Mouse (Mus musculus) intestine, embryonic 15.5 days (tissue): Measurements from ENCODE around the gene Hc. TPM values are rescaled to one million over a fixed set of nuclear protein-coding genes. Genes with fewer than 3 reads are reported as not detected.
A peak's percentile ranks its signal among the peaks of the same experiment; 100 is the strongest.

Experiments
- ATAC-seq: fragments of 200-750 bp; cut with Nextera tagmentation; 2 replicates; pipeline ENCODE4 v1.8.0; 2017; ENCODE audit warnings: moderate TSS enrichment, moderate library complexity
- H3K27ac ChIP-seq: fragments of 300-500 bp; sonication (generic); 2 replicates; pipeline ENCODE4 v1.5.1; 2015; ENCODE audit warnings: mild to moderate bottlenecking, inconsistent platforms
- H3K27me3 ChIP-seq: fragments of 300-500 bp; sonication (generic); replicated peaks from 2 replicates; pipeline ENCODE4 v1.6.1; 2015; ENCODE audit warnings: inconsistent platforms
- H3K36me3 ChIP-seq: fragments of 300-500 bp; sonication (generic); 2 replicates; pipeline ENCODE4 v1.6.1; 2015; ENCODE audit warnings: inconsistent platforms
- H3K4me1 ChIP-seq: fragments of 300-500 bp; sonication (generic); replicated peaks from 2 replicates; pipeline ENCODE4 v1.6.1; 2015; ENCODE audit warnings: inconsistent platforms
- H3K4me2 ChIP-seq: fragments of 300-500 bp; sonication (generic); replicated peaks from 2 replicates; pipeline ENCODE4 v1.6.1; 2015; ENCODE audit warnings: mild to moderate bottlenecking, inconsistent platforms
- H3K4me3 ChIP-seq: fragments of 300-500 bp; sonication (generic); replicated peaks from 2 replicates; pipeline ENCODE4 v1.5.1; 2015; ENCODE audit warnings: inconsistent platforms
- H3K9ac ChIP-seq: fragments of 300-500 bp; sonication (generic); 2 replicates; pipeline ENCODE4 v1.6.1; 2015; ENCODE audit warnings: inconsistent platforms
- H3K9me3 ChIP-seq: fragments of 300-500 bp; sonication (generic); 2 replicates; pipeline ENCODE4 v1.6.1; 2016; ENCODE audit warnings: inconsistent platforms
- WGBS: fragments of 180-500 bp; shearing (Covaris S2); methylation state at CpG from one replicate; pipeline ENCODE4 v1.1.7; 2015; 5-methylcytosine and 5-hydroxymethylcytosine counted together
- polyA plus RNA-seq: library from polyadenylated mRNA; unstranded; fragments of >200 nt; fragmentation: Nextera tagmentation; extraction: Ambion mirVana; gene quantifications from 2 replicates; pipeline ENCODE4 v1.2.1, GENCODE M21; 2015

Gene Hc
- polyA plus RNA-seq, 1 experiment from 2014 or later: 0.36 TPM

DNA sequence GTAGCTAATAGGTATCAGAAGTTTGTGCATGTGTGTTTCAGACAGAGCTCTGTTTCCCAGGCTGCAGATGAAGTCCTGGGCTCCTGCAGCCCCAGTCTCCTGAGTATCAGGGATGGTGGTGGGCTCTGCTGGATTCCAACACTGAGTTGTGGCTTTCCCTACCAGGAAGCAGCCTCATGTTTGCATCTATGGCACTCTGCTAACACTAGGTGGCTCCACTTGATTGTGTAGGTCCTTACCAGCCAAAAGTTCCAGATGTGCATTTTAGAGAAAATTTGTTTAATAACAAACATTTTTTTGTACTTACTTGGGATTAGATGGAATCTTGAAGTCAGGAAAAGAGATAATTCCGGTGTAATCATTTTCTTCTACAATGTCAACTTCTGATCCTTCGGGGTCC, 16.3 kb downstream of the Hc start:
- no peak overlapping the region for H3K4me3 ChIP-seq
- no peak for ATAC-seq
- H3K9ac ChIP-seq: no peak overlapping the region
- H3K27me3 ChIP-seq: no peaks in the 10 kb centered on the region
- H3K9me3 ChIP-seq: no peaks in the 10 kb centered on the region
- WGBS: 61% methylated on average over 2 of the region's 2 CpGs
- H3K27ac ChIP-seq: no peak overlapping the region
- H3K4me1 ChIP-seq: no peaks in the 10 kb centered on the region
- no peaks in the 10 kb centered on the region for H3K36me3 ChIP-seq
- no peak overlapping the region for H3K4me2 ChIP-seq

DNA sequence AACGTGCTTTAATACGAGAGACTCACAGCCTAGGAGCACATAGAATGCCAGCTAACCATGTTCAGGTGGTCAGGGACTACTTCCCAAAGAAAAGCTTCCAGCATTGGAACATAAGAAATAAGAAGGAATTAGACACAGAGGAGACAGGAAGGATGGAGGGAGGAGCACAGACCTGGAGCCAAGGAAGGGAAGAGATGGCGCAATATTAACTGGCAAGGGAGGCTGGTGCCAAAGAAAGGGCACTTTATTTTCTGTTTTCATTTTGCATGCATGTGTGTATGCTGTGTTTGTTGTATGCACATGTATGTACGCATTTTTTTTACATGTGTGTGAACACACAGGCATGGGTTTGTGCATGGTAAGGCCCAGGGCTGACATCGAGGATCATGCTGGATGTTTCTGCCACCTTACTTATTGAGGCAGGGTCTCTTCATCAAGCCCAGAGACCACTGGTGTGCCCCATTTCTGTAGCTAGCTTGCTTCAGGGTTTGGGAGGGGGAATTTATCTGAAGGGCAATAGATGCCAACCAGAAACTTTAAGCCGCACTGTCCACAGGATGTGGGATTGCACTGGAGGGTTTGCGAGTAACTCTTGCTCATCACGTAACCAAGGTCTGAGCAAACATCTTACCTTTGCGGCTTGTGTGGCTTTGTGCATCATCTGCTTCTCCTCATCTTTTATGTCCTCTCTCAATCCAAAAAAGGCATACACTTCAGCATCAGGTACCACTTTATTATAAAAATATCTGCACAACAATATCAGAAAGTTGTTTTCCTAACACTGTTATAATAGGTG, 22.5 kb downstream of the Hc start:
- WGBS: 90% methylated on average over 9 of the region's 9 CpGs

GRCm38 (mm10) chr2:35024646-35025154, 36.5 kb downstream of the Hc start:
- H3K9ac ChIP-seq: no peak overlapping the region
- ATAC-seq: no peak
- no peaks in the 10 kb centered on the region for H3K9me3 ChIP-seq
- no peak overlapping the region for H3K4me3 ChIP-seq
- H3K4me1 ChIP-seq: no peaks in the 10 kb centered on the region
- no peaks in the 10 kb centered on the region for H3K27me3 ChIP-seq
- WGBS: 83% methylated on average over 3 of the region's 3 CpGs
- no peak overlapping the region for H3K4me2 ChIP-seq
- no peak overlapping the region for H3K27ac ChIP-seq
- no peaks in the 10 kb centered on the region for H3K36me3 ChIP-seq

More for the DNA sequence above, 22.5 kb downstream of the Hc start:
- Histone ChIP-seq H3K4me3 (no peak overlapping the region), H3K27ac (no peak overlapping the region), H3K9me3 (no peaks in the 10 kb centered on the region), H3K36me3 (no peaks in the 10 kb centered on the region), H3K4me2 (no peak overlapping the region), H3K9ac (no peak overlapping the region), H3K4me1 (no peaks in the 10 kb centered on the region), H3K27me3 (no peaks in the 10 kb centered on the region)
- ATAC-seq: no peak

DNA sequence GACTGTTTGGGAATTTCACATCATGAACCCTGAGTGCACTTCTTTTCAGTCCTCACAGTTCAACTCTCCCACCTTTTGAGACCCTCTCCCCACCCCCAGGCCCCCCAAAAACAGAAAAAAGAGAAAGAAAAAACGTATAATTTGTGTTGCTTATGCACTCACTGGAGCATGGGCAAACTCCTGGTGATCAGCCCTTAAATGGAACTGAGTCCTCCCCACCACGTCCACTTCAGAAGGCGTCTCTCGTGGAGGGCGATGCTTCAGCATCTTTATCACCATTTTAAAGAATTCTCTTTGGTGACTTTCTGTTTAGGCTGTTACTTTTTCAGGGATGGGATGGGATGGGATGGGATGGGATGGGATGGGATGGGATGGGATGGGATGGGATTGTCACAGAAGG, 39.4 kb downstream of the Hc start:
- Histone ChIP-seq H3K27me3 (no peaks in the 10 kb centered on the region), H3K4me3 (no peak overlapping the region), H3K36me3 (no peaks in the 10 kb centered on the region), H3K4me2 (no peak overlapping the region), H3K4me1 (no peaks in the 10 kb centered on the region), H3K27ac (no peak overlapping the region), H3K9ac (no peak overlapping the region), H3K9me3 (no peaks in the 10 kb centered on the region)
- WGBS: 82% methylated on average over 5 of the region's 5 CpGs
- ATAC-seq: no peak

- Histone ChIP-seq H3K4me3 (no peak overlapping the region), H3K27me3 (no peaks in the 10 kb centered on the region), H3K4me2 (no peak overlapping the region), H3K4me1 (no peaks in the 10 kb centered on the region), H3K9me3 (no peaks in the 10 kb centered on the region), H3K27ac (no peak overlapping the region), H3K9ac (no peak overlapping the region), H3K36me3 (no peaks in the 10 kb centered on the region)
- WGBS: 22% methylated on average over 6 of the region's 6 CpGs
- ATAC-seq: no peak
These were observed 45.4 kb downstream of the Hc start for GRCm38 (mm10) chr2:35015861-35016260.

DNA sequence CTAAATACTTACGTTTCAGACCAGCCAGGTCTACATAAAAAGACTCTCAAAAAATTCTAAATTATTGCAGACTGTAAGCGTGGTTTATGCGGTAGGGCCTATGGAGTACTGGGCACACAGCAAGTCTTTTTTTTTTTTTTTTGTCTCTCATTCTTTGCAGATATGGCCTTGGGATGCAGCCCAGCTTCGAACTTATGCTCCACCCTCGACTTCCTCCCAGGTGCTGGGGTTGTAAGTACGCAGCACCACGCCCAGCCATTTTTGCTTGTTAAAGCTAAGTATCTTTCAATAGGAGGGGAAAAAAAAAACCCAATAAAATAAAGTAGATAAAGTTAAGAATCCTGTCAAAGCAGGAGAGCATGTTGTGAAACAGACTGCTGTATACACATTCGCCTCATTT, 49.6 kb downstream of the Hc start:
- 82% methylated on average over 8 of the region's 8 CpGs for WGBS

GRCm38 (mm10) chr2:34998956-34999355, 62.3 kb downstream of the Hc start:
- 84% methylated on average over 9 of the region's 9 CpGs for WGBS
- no peaks in the 10 kb centered on the region for H3K9me3 ChIP-seq
- H3K36me3 ChIP-seq: no peaks in the 10 kb centered on the region
- H3K4me3 ChIP-seq: no peak overlapping the region
- ATAC-seq: no peak
- H3K27me3 ChIP-seq: no peaks in the 10 kb centered on the region
- no peaks in the 10 kb centered on the region for H3K4me1 ChIP-seq
- H3K27ac ChIP-seq: no peak overlapping the region
- no peak overlapping the region for H3K9ac ChIP-seq
- no peak overlapping the region for H3K4me2 ChIP-seq

More for the DNA sequence above, 49.6 kb downstream of the Hc start:
- no peak overlapping the region for H3K27ac ChIP-seq
- H3K27me3 ChIP-seq: no peaks in the 10 kb centered on the region
- no peak overlapping the region for H3K4me3 ChIP-seq
- H3K9ac ChIP-seq: no peak overlapping the region
- H3K36me3 ChIP-seq: no peaks in the 10 kb centered on the region
- H3K4me1 ChIP-seq: no peaks in the 10 kb centered on the region
- H3K4me2 ChIP-seq: no peak overlapping the region
- no peaks in the 10 kb centered on the region for H3K9me3 ChIP-seq
- ATAC-seq: no peak

- no peak overlapping the region for H3K27ac ChIP-seq
- 85% methylated on average over 5 of the region's 5 CpGs for WGBS
- H3K9me3 ChIP-seq: no peaks in the 10 kb centered on the region
- no peaks in the 10 kb centered on the region for H3K27me3 ChIP-seq
- no peak overlapping the region for H3K4me3 ChIP-seq
- H3K4me2 ChIP-seq: no peak overlapping the region
- no peaks in the 10 kb centered on the region for H3K4me1 ChIP-seq
- no peak overlapping the region for H3K9ac ChIP-seq
- no peak for ATAC-seq
- no peaks in the 10 kb centered on the region for H3K36me3 ChIP-seq
These were observed 64.7 kb downstream of the Hc start for GRCm38 (mm10) chr2:34996506-34996905.

GRCm38 (mm10) chr2:34993696-34994356, 67.4 kb downstream of the Hc start:
- Histone ChIP-seq H3K9me3 (no peaks in the 10 kb centered on the region), H3K27me3 (no peaks in the 10 kb centered on the region), H3K4me2 (no peak overlapping the region), H3K9ac (no peak overlapping the region), H3K27ac (no peak overlapping the region), H3K4me1 (no peaks in the 10 kb centered on the region), H3K36me3 (no peaks in the 10 kb centered on the region), H3K4me3 (no peak overlapping the region)
- no peak for ATAC-seq
- WGBS: 79% methylated on average over 5 of the region's 5 CpGs

DNA sequence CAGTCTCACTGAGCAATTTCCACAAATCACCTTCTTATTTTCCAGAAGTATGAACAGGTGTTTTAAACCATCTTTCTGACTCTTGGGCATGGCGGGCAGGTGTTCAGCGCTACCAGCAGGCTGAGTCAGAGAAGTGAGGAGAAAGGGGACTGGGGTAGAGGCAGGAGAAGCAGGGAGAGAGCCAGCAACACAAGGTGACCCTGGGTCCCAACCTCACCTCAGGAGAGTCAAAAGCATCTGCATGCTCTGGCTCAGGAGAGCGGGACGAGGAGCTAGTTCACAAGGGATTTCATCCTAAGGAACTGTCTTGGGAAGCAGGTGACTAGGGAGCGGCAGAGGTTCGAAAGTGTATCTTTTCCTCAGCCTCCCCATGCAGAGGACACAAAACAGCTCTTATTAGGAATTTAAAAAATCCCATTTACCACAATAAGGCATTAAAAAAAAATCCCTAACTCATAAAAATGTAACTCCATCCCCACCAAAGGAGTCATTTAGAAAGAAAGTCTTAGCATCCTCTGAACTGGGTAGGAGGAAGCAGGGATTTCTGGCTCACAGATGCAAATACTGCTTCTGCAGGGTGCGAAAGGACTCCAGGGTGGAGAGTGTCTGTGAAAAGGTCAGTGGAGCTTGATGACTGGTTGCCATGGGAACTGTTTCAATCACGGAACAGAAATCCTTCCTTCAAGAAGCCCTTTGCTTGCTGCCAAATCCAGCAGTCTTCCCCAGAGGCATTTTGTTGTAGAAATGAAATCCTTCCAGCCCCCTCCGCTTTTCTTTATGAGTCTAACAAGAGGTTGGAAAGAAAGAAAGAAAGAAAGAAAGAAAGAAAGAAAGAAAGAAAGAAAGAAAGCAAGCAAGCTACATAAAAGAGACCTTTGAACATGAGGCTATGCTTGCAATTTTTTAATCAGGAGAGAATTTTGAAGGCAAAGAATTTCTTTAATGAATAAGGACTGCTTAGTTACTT, 68.2 kb downstream of the Hc start:
- Histone ChIP-seq H3K36me3 (no peaks in the 10 kb centered on the region), H3K4me2 (no peak overlapping the region), H3K27ac (no peak overlapping the region), H3K4me3 (no peak overlapping the region), H3K9me3 (no peaks in the 10 kb centered on the region), H3K27me3 (no peaks in the 10 kb centered on the region), H3K9ac (no peak overlapping the region), H3K4me1 (no peaks in the 10 kb centered on the region)
- no peak for ATAC-seq
- WGBS: 31% methylated on average over 9 of the region's 9 CpGs

- ATAC-seq: no peak
- no peak overlapping the region for H3K4me3 ChIP-seq
- no peak overlapping the region for H3K4me2 ChIP-seq
- no peaks in the 10 kb centered on the region for H3K4me1 ChIP-seq
- no peaks in the 10 kb centered on the region for H3K9me3 ChIP-seq
- no peak overlapping the region for H3K9ac ChIP-seq
- H3K27ac ChIP-seq: no peak overlapping the region
- 84% methylated on average over 3 of the region's 3 CpGs for WGBS
- no peaks in the 10 kb centered on the region for H3K36me3 ChIP-seq
- no peaks in the 10 kb centered on the region for H3K27me3 ChIP-seq
These were observed 69.3 kb downstream of the Hc start for GRCm38 (mm10) chr2:34991966-34992365.

DNA sequence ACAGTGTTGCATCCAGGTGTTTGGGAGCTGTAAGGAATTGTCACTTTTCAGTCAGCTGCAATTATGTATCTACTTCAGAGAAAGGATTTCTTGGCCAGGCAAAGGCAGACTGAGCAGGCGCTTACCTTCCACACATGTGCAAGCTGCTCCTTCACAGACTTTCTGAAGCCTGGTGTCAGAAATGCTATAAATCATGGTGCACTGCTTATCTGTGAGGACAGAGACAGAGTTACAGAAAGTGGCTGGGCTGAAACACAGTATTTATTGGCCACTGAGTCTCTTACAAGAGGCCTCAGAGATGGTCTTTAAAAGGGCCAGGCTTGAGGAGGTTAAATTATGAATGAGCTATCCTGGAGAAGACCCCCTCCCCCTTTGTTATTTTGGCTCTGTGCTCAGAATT, 71.5 kb downstream of the Hc start:
- 40% methylated on average over 1 of the region's 1 CpGs for WGBS
- no peak overlapping the region for H3K27ac ChIP-seq
- peak; percentile 33; the same call in 1 of the 2 replicates for ATAC-seq

More for the DNA sequence above, 71.5 kb downstream of the Hc start:
- no peak overlapping the region for H3K9ac ChIP-seq
- H3K9me3 ChIP-seq: no peaks in the 10 kb centered on the region
- no peaks in the 10 kb centered on the region for H3K36me3 ChIP-seq
- H3K4me1 ChIP-seq: no peaks in the 10 kb centered on the region
- H3K27me3 ChIP-seq: no peaks in the 10 kb centered on the region
- H3K4me2 ChIP-seq: no peak overlapping the region
- no peak overlapping the region for H3K4me3 ChIP-seq
